Mouse (Mus musculus): Measurements from ENCODE around the gene Abl1. TPM values are rescaled to one million over a fixed set of nuclear protein-coding genes. Genes with fewer than 3 reads are reported as not detected.
A peak's percentile ranks its signal among the peaks of the same experiment; 100 is the strongest.

The Abl1 gene
- total and polyA plus RNA-seq, 2 experiments from 2014 or later: 14.5 to 69.3 TPM

DNA sequence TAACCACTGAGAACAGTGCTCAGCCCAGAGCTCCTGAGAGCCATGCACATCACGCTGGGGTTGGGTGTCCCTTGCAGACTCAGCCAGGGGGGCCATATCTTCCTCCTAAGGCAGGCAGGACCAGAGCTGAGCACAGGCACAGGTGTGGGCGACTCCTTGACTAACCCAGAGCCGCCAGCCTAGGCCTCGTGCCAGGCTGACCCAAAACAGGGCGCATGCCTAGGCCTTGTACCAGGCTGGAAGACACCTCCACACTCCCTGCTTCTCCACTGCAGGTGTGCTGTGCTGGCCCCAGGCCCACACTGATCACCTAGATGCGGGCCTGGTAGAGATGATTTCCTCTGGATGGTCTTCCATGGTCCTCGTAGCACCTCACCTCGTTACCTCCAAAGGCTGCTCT lies 114.6 kb downstream of the Abl1 start:
- Histone ChIP-seq H3K4me3 (ENCODE audit: low read depth, low read length) (no peak overlapping the region), H3K4me2 (ENCODE audit: low read depth, low read length) (no peak overlapping the region), H3K36me3 (replicated peaks; ENCODE audit: control insufficient read depth, insufficient read depth, low read length) (peaks cover 70% of the 10 kb centered on the region), H3K9ac (replicated peaks; ENCODE audit: low read depth, low read length) (no peak overlapping the region), H3K27ac (ENCODE audit: low read depth) (no peak overlapping the region), H3K4me1 (ENCODE audit: control insufficient read depth, insufficient read depth) (no peaks in the 10 kb centered on the region), H3K27me3 (ENCODE audit: control insufficient read depth, insufficient read depth, low read length) (no peaks in the 10 kb centered on the region), H3K9me3 (replicated peaks; ENCODE audit: control insufficient read depth, low read length) (no peaks in the 10 kb centered on the region)
- DNase-seq (ENCODE audit: low spot score) (no peak), ATAC-seq (ENCODE audit: insufficient read depth, low read depth) (no peak)
- WGBS: 87% methylated on average over 8 of the region's 8 CpGs
- no peak for TF ChIP-seq CTCF (IDR thresholded peaks at IDR 0.05; ENCODE audit: low read depth)
- TF ChIP-seq EP300 (IDR thresholded peaks at IDR 0.05; ENCODE audit: low read depth): no peak

DNA sequence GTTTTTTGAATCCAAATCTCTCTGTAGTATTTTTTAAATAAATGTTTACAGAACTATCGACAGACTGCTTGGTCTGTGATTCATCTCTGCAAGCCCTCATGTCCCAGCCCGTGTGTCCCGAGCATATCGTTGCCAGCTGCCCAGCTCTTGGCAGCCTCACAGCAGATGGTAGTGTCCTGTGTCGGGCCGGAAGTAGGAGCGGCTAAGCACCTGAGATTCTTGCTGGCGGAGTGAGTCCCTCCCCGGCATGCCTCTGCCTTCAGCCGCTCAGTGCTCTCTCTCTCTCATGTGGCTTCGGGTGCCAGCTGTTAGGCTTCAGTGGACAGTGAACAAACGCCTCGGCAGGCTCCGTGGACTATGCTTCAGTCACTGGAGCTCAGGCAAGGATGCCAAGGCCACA lies 115.3 kb downstream of the Abl1 start:
- Histone ChIP-seq H3K4me1 (ENCODE audit: control insufficient read depth, insufficient read depth) (no peaks in the 10 kb centered on the region), H3K27me3 (ENCODE audit: control insufficient read depth, insufficient read depth, low read length) (no peaks in the 10 kb centered on the region), H3K9me3 (replicated peaks; ENCODE audit: control insufficient read depth, low read length) (no peaks in the 10 kb centered on the region), H3K4me2 (ENCODE audit: low read depth, low read length) (no peak overlapping the region), H3K36me3 (replicated peaks; ENCODE audit: control insufficient read depth, insufficient read depth, low read length) (peaks cover 64% of the 10 kb centered on the region), H3K4me3 (ENCODE audit: low read depth, low read length) (no peak overlapping the region), H3K27ac (ENCODE audit: low read depth) (no peak overlapping the region), H3K9ac (replicated peaks; ENCODE audit: low read depth, low read length) (no peak overlapping the region)
- 75% methylated on average over 14 of the region's 14 CpGs for WGBS
- DNase-seq (ENCODE audit: low spot score): no peak
- TF ChIP-seq EP300 (IDR thresholded peaks at IDR 0.05; ENCODE audit: low read depth) (no peak), CTCF (IDR thresholded peaks at IDR 0.05; ENCODE audit: low read depth) (no peak)
- ATAC-seq (ENCODE audit: insufficient read depth, low read depth): no peak

DNA sequence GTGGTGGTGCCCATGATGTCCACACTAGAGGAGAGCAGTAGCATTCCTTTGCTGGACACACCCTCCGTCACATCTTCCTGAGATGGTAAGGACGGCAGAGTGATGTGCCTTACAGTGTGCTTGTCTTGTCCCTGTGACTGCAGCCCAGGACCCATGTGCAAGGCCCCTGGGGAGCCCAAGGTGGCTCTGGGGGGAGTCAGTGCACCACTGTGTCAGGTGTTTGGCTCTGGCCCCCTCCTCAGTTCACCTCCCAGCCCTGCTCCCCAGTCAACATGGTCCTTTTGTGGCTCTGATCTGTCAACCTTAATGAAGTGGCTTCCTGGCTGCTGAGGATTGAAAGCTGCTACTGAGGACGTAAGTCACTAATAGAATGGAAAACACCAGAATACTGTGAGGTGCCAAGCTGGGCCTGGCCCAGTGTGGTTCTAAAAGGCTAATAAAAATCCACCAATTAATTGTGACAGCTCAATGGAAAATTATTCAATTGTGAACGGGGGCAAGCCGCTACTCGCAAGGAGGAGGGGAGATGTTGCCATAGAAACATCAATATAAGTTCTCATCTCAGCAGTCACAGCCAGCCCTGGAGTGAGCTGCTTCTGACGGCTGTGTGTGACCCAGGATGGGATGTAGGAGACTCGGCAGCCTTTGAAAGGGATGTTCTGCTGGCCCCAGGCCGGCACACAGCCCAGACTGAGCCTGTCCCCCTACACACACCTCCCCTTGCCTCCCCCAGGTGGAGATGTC lies 118.6 kb downstream of the Abl1 start:
- peaks cover 30% of the 10 kb centered on the region for H3K36me3 ChIP-seq (replicated peaks; ENCODE audit: control insufficient read depth, insufficient read depth, low read length)
- H3K9me3 ChIP-seq (replicated peaks; ENCODE audit: control insufficient read depth, low read length): no peaks in the 10 kb centered on the region
- no peak overlapping the region for H3K4me2 ChIP-seq (ENCODE audit: low read depth, low read length)
- ATAC-seq (ENCODE audit: insufficient read depth, low read depth): no peak
- H3K9ac ChIP-seq (replicated peaks; ENCODE audit: low read depth, low read length): no peak overlapping the region
- no peak overlapping the region for H3K4me3 ChIP-seq (ENCODE audit: low read depth, low read length)
- no peaks in the 10 kb centered on the region for H3K4me1 ChIP-seq (ENCODE audit: control insufficient read depth, insufficient read depth)
- H3K27ac ChIP-seq (ENCODE audit: low read depth): no peak overlapping the region
- no peak for DNase-seq (ENCODE audit: low spot score)
- WGBS: 64% methylated on average over 9 of the region's 9 CpGs
- no peak for TF ChIP-seq EP300 (IDR thresholded peaks at IDR 0.05; ENCODE audit: low read depth)
- no peak for TF ChIP-seq CTCF (IDR thresholded peaks at IDR 0.05; ENCODE audit: low read depth)
- H3K27me3 ChIP-seq (ENCODE audit: control insufficient read depth, insufficient read depth, low read length): no peaks in the 10 kb centered on the region

DNA sequence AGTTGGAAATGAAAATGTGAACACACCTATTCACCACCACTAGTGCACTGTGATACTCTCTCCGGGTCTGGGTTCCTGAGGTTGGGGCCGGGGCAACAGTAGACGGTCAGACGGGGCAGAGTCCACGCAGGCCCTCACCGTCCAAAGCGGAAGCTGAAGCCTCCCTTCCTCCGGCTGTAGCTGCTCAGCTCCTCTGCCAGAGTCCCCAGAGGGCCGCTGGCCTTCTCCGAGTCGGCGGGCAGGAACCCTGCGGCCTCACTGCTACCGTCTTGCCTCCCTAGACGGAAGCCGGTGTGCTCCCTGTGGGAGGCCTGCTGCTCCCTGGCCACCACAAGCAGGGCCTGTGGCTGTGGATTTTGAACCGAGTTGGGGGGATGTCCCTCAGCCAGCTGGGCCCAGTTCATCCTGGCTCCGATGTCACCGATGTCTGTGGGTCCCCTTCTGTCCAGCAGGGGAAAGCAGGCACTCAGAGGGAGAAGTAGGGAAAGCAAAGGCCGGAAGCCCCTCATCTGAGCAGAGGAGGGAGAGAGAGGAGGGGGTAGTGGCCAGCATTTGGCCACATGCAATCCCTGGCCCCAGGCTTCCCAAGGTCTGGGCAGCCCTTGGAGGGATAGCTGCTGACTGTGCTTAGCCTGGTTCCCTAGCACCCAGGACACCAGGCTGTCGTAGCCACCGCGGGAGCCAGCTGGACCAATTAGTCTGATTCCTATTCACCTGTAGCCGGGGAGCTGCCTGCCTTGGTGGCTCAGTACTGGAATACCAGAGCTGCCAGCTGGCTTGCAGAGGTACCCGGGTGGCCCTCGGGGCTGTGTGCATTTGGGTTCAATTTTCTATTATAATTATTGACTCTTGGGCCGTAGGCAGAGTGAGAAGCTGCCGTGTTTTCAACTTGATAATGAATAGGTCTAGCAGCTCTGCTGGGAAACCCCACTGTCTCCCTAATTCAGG lies 120.5 kb downstream of the Abl1 start:
- ATAC-seq (ENCODE audit: insufficient read depth, low read depth): 0 out of 2 replicates have a peak, but pooled peaks have one; percentile 18
- Histone ChIP-seq H3K27me3 (ENCODE audit: control insufficient read depth, insufficient read depth, low read length) (0 out of 2 replicates have a peak, but pooled peaks cover 3% of the 10 kb centered on the region), H3K4me1 (ENCODE audit: control insufficient read depth, insufficient read depth) (no peaks in the 10 kb centered on the region), H3K9me3 (replicated peaks; ENCODE audit: control insufficient read depth, low read length) (no peaks in the 10 kb centered on the region), H3K36me3 (replicated peaks; ENCODE audit: control insufficient read depth, insufficient read depth, low read length) (peaks cover 12% of the 10 kb centered on the region), H3K9ac (replicated peaks; ENCODE audit: low read depth, low read length) (no peak overlapping the region), H3K4me2 (ENCODE audit: low read depth, low read length) (no peak overlapping the region), H3K27ac (ENCODE audit: low read depth) (no peak overlapping the region), H3K4me3 (ENCODE audit: low read depth, low read length) (no peak overlapping the region)
- WGBS: 46% methylated on average over 28 of the region's 28 CpGs
- TF ChIP-seq EP300 (IDR thresholded peaks at IDR 0.05; ENCODE audit: low read depth) (no peak), CTCF (IDR thresholded peaks at IDR 0.05; ENCODE audit: low read depth) (no peak)
- DNase-seq (ENCODE audit: low spot score): no peak

DNA sequence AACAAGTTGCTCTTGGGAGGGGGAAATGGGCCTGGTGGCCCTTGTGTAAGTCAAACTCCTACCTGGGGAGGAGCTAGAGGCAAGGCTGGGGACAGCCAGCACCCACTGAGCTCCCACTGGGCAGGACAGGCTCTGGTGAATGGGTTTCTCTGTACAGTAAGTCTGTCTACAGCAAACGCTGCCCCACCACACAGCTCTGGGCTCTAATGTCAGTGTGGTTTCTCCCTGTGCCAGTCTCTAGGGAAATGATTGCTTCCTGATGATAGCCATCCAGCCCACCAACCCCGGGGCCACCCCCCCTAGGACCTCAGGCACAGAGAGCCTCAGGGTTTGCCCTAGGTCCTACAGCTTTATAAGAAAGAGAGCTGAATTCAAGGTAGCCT lies 121.2 kb downstream of the Abl1 start:
- TF ChIP-seq CTCF (IDR thresholded peaks at IDR 0.05; ENCODE audit: low read depth) (no peak), EP300 (IDR thresholded peaks at IDR 0.05; ENCODE audit: low read depth) (no peak)
- 46% methylated on average over 2 of the region's 2 CpGs for WGBS
- Histone ChIP-seq H3K27me3 (ENCODE audit: control insufficient read depth, insufficient read depth, low read length) (0 out of 2 replicates have a peak, but pooled peaks cover 3% of the 10 kb centered on the region), H3K4me1 (ENCODE audit: control insufficient read depth, insufficient read depth) (no peaks in the 10 kb centered on the region), H3K9ac (replicated peaks; ENCODE audit: low read depth, low read length) (no peak overlapping the region), H3K36me3 (replicated peaks; ENCODE audit: control insufficient read depth, insufficient read depth, low read length) (peaks cover 5% of the 10 kb centered on the region; the same call in 1 of the 2 replicates), H3K27ac (ENCODE audit: low read depth) (no peak overlapping the region), H3K9me3 (replicated peaks; ENCODE audit: control insufficient read depth, low read length) (no peaks in the 10 kb centered on the region), H3K4me2 (ENCODE audit: low read depth, low read length) (no peak overlapping the region), H3K4me3 (ENCODE audit: low read depth, low read length) (no peak overlapping the region)
- ATAC-seq (ENCODE audit: insufficient read depth, low read depth) (no peak), DNase-seq (ENCODE audit: low spot score) (no peak)
